Mouse (Mus musculus) forebrain, embryonic 16.5 days (tissue): ENCODE data around the gene Phf19. TPM values are rescaled to one million over a fixed set of nuclear protein-coding genes. Genes with fewer than 3 reads are reported as not detected.

ENCODE experiments used
- ATAC-seq: fragments of 200-750 bp; cut with Nextera tagmentation; 2 replicates; pipeline ENCODE4 v1.8.0; 2017; ENCODE audit warnings: mild to moderate bottlenecking, moderate library complexity
- H3K27ac ChIP-seq: fragments of 300-500 bp; sonication (generic); 2 replicates; pipeline ENCODE4 v1.5.1; 2014; ENCODE audit warnings: low read length, control low read depth
- H3K27me3 ChIP-seq: fragments of 300-500 bp; sonication (generic); replicated peaks from 2 replicates; pipeline ENCODE4 v1.6.1; 2014; ENCODE audit warnings: low read length; ENCODE audit not compliant: control insufficient read depth, insufficient read depth
- H3K36me3 ChIP-seq: fragments of 300-500 bp; sonication (generic); 2 replicates; pipeline ENCODE4 v1.6.1; 2014; ENCODE audit not compliant: control insufficient read depth, insufficient read depth
- H3K4me1 ChIP-seq: fragments of 300-500 bp; sonication (generic); replicated peaks from 2 replicates; pipeline ENCODE4 v1.6.1; 2014; ENCODE audit warnings: low read length; ENCODE audit not compliant: control insufficient read depth, insufficient read depth
- H3K4me2 ChIP-seq: fragments of 300-500 bp; sonication (generic); 2 replicates; pipeline ENCODE4 v1.6.1; 2014; ENCODE audit warnings: mild to moderate bottlenecking, low read length, control low read depth
- H3K4me3 ChIP-seq: fragments of 300-500 bp; sonication (generic); replicated peaks from 2 replicates; pipeline ENCODE4 v1.5.1; 2014; ENCODE audit warnings: mild to moderate bottlenecking, low read length, control low read depth
- H3K9ac ChIP-seq: fragments of 300-500 bp; sonication (generic); replicated peaks from 2 replicates; pipeline ENCODE4 v1.6.1; 2014; ENCODE audit warnings: low read depth, low read length, control low read depth
- H3K9me3 ChIP-seq: fragments of 300-500 bp; sonication (generic); 2 replicates; pipeline ENCODE4 v1.6.1; 2016; ENCODE audit warnings: low read length; ENCODE audit not compliant: control insufficient read depth
- WGBS: fragments of 180-500 bp; shearing (Covaris S2); extraction: QIAGEN DNeasy Blood & Tissue Kit; methylation state at CpG from one replicate; pipeline ENCODE4 v1.1.7; 2014; 5-methylcytosine and 5-hydroxymethylcytosine counted together
- polyA plus RNA-seq: library from polyadenylated mRNA; unstranded; fragments of >200 nt; fragmentation: Nextera tagmentation; extraction: Ambion mirVana; gene quantifications from 2 replicates; pipeline ENCODE4 v1.2.1, GENCODE M21; 2015

Phf19 gene
- polyA plus RNA-seq, 1 experiment from 2014 or later = 3.8 TPM

- no peak overlapping the region for H3K4me2 ChIP-seq
- H3K27ac ChIP-seq = no peak overlapping the region
- H3K36me3 ChIP-seq = peaks cover 48% of the 10 kb centered on the region
- no peak overlapping the region for H3K9ac ChIP-seq
- H3K4me1 ChIP-seq = no peaks in the 10 kb centered on the region
- H3K27me3 ChIP-seq = no peaks in the 10 kb centered on the region
- H3K4me3 ChIP-seq = no peak overlapping the region
- H3K9me3 ChIP-seq = no peaks in the 10 kb centered on the region
- ATAC-seq = no peak
- 92% methylated on average over 8 of the region's 8 CpGs for WGBS
Observed at GRCm38 (mm10) chr2:34857728-34858127, 56.1 kb downstream of the Phf19 start.

GRCm38 (mm10) chr2:34855265-34855664 is 58.6 kb downstream of the Phf19 start:
- 95% methylated on average over 4 of the region's 4 CpGs for WGBS
- Histone ChIP-seq H3K4me2 (no peak overlapping the region), H3K4me1 (no peaks in the 10 kb centered on the region), H3K36me3 (peaks cover 52% of the 10 kb centered on the region), H3K9me3 (no peaks in the 10 kb centered on the region), H3K9ac (no peak overlapping the region), H3K27ac (no peak overlapping the region), H3K27me3 (no peaks in the 10 kb centered on the region), H3K4me3 (no peak overlapping the region)
- no peak for ATAC-seq

GRCm38 (mm10) chr2:34847702-34848101 is 66.1 kb downstream of the Phf19 start:
- no peak overlapping the region for H3K4me3 ChIP-seq
- H3K4me1 ChIP-seq = no peaks in the 10 kb centered on the region
- ATAC-seq = no peak
- no peak overlapping the region for H3K4me2 ChIP-seq
- H3K36me3 ChIP-seq = peaks cover 12% of the 10 kb centered on the region
- no peak overlapping the region for H3K9ac ChIP-seq
- no peaks in the 10 kb centered on the region for H3K9me3 ChIP-seq
- H3K27ac ChIP-seq = no peak overlapping the region
- WGBS = 88% methylated on average over 1 of the region's 1 CpGs
- H3K27me3 ChIP-seq = no peaks in the 10 kb centered on the region

Other genes with a start within 250 kb of the Phf19 start
- 126 and 135 TPM in 2 replicates for gene Gapvd1, start 158.8 kb downstream of the Phf19 start, polyA plus RNA-seq
- gene Hspa5, start 142.1 kb downstream of the Phf19 start, polyA plus RNA-seq = 387 and 442 TPM in 2 replicates
- 29.9 and 30.8 TPM in 2 replicates for gene Rabepk, start 114.1 kb downstream of the Phf19 start, polyA plus RNA-seq
- 114 and 122 TPM in 2 replicates for gene Fbxw2, start 87.7 kb downstream of the Phf19 start, polyA plus RNA-seq
- not detected in 2 replicates for gene Gm34653, start 81.0 kb downstream of the Phf19 start, polyA plus RNA-seq
- gene Cutal, start 39.6 kb downstream of the Phf19 start, polyA plus RNA-seq = 0.17 TPM in 1 of 2 replicates, not detected in the other
- 102 and 105 TPM in 2 replicates for gene Psmd5, start 39.1 kb downstream of the Phf19 start, polyA plus RNA-seq
- 1.3 and 1.8 TPM in 2 replicates for gene Traf1, start 47.7 kb upstream of the Phf19 start, polyA plus RNA-seq
- gene Hc, start 147.4 kb upstream of the Phf19 start, polyA plus RNA-seq = 0.33 and 0.72 TPM in 2 replicates
- gene AI182371, start 187.5 kb upstream of the Phf19 start, polyA plus RNA-seq = 0.38 TPM in 1 of 2 replicates, not detected in the other
- gene Cntrl, start 195.5 kb upstream of the Phf19 start, polyA plus RNA-seq = 16.3 and 17.2 TPM in 2 replicates